Mouse (Mus musculus) CH12.LX (cell line): ENCODE data around the gene Nbas.

Source experiments
- CTCF ChIP-seq, 2 experiments: IDR thresholded peaks in 1 of 2; conservative IDR thresholded peaks in 1 of 2; 2 replicates each; pipeline ENCODE4 v1.5.1; 2011 to 2012; ENCODE audit warnings: low read depth in 2 of 2, low read length in 2 of 2, improper control_type of control experiment in 1 of 2, inconsistent platforms in 1 of 2, mild to moderate bottlenecking in 1 of 2, moderate library complexity in 1 of 2
- E2F4 ChIP-seq: IDR thresholded peaks from 2 replicates; pipeline ENCODE4 v1.6.1; 2011; ENCODE audit warnings: low read depth, low read length, improper control_type of control experiment; ENCODE audit not compliant: insufficient replicate concordance
- EP300 ChIP-seq: IDR thresholded peaks from 2 replicates; pipeline ENCODE4 v1.6.1; 2011; ENCODE audit warnings: low read length, improper control_type of control experiment
- POLR2A ChIP-seq: IDR thresholded peaks from 2 replicates; pipeline ENCODE4 v1.6.1; 2011; ENCODE audit warnings: low read depth, mild to moderate bottlenecking, improper control_type of control experiment, low read length
- POLR2AphosphoS2 ChIP-seq: IDR thresholded peaks from 2 replicates; pipeline ENCODE4 v1.6.1; 2011; ENCODE audit warnings: low read depth, low read length, improper control_type of control experiment
- USF1 ChIP-seq: IDR thresholded peaks from 2 replicates; pipeline ENCODE4 v1.6.1; 2014; ENCODE audit warnings: low read depth, mild to moderate bottlenecking, inconsistent platforms, low read length, improper control_type of control experiment
- ZKSCAN1 ChIP-seq: IDR thresholded peaks from 2 replicates; pipeline ENCODE4 v1.6.1; 2012; ENCODE audit warnings: low read depth, inconsistent platforms, low read length, improper control_type of control experiment, borderline replicate concordance

GRCm38 (mm10) chr12:13410191-13410590 lies 141.3 kb downstream of the Nbas start:
- TF ChIP-seq CTCF (conservative IDR thresholded peaks at IDR 0.05 in 1 of 2, IDR thresholded peaks at IDR 0.05 in 1 of 2; ENCODE audit: low read depth in 2 of 2, low read length in 2 of 2) (no peak), E2F4 (no peak), POLR2A (no peak), POLR2AphosphoS2 (no peak), ZKSCAN1 (no peak), USF1 (no peak), EP300 (no peak)
